Mouse (Mus musculus) urinary bladder, postnatal 14 days (tissue): ENCODE measurements around the gene Emp2.

Source experiments
- DNase-seq: peaks from one replicate; pipeline ENCODE4 v3.0.0; 2021; ENCODE audit warnings: low spot score

Gene Emp2

GRCm38 (mm10) chr16:10313646-10314088, at the start of gene Emp2:
TSS of gene Emp2 (minus strand) at chr16:10313968.
- DNase-seq: peak; percentile 80

DNA sequence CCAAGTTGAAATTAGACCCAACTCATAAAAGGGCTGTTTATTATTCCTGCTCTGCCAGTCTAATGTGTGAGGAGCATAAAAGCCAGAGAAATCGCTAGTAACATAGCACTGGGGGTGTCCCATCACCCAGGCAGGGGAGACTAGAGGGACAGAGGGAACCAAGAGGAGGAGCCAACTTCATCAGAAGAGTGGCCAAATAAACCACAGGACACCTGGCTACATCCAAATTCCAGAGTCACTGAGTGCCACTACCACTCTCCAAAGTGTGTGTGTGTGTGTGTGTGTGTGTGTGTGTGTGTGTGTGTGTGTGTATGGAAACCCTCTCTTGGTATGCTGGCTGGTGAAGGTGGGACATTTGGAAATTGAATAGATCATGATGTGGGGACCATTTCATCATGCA, 49.3 kb upstream of the Emp2 start:
- no peak for DNase-seq

GRCm38 (mm10) chr16:10359241-10359640, 45.5 kb upstream of the Emp2 start:
- no peak for DNase-seq

DNA sequence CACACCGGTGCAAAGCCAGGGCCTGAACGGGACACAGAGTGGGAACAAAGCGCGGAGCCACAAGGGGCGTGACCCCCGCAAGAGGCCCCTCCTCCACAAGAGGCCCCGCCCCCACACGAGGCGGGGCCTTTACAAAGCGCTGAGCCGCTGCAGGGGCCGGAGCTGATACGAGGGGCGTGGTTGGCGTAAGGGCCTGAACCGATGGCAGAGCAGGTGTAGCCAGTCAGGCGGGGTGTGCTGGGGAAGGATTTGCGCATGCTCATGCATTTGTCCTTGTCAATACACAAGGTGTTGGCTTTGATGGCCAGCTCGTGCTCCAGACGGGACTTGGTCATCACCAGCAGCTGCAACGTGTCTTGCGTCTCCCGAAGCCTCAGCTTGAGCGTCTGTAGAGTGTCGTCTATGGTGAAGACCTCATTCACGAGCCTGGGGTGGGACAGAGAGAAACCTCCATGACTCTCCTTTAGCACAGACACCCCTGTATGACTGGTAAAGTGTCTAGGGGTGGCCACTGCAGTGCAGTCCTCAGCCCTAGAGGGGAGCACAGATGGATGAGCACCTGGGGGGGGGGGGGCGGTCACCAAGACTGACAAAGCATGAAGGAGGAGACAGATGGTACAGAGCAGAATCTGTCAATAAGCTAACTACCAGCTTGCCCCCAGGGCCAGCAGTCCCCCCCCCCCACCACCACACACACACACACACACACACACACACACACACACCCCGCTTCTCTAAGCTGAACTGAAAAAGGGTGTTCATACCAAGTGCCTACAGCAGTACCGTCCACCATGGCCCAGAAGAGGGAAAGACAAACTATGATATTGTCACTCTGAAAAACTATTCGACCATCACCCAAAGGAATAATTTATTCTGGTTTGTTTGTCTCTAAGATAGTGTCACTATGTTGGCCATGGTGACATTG, 44.5 kb upstream of the Emp2 start:
- peak; percentile 82 for DNase-seq

DNA sequence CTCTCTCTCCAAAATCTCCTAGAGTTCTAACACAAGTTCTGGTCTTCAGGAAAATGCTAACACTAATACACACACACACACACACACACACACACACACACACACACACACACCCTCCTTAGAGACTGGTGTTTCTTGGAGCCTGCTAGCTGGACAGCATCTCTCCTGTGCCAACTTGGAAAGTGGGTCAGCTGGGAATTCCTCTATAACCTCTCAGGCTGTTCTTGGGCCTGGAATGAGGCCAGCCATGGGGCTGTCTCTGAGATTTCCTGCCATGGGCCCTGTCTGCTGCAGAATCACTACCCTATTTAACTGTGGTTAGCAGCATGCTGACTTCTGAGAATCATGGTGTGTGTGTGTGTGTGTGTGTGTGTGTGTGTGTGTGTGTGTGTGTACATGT, 41.2 kb upstream of the Emp2 start:
- DNase-seq: peak; percentile 48

DNA sequence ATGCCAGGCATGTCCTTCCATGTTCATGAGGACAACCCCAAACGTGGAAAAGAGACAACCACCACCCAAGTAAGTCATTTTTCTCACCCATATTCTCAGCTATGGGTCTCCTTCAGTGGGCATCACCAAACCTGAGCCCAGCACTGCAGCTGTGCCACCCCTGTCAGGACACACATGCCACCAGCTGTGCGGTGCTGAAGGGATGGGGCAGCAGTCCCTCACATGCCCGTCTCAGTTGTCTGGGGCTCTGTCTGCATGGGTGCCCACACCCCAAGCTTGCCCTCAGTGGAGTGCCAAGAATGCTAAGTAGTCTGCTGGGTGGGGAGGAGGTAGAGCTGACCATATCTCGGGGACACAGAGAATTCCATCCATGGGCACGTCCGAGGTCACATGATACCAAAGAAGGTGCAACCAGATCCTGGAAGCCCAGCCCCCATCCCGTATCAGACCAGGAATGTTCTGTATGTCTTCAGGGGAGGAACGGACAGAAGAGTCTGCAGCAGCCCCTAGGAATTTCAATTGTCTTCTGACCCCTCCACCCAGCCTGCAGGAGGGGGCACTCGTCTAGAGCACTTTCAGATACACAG, 37.4 kb upstream of the Emp2 start:
- no peak for DNase-seq

DNA sequence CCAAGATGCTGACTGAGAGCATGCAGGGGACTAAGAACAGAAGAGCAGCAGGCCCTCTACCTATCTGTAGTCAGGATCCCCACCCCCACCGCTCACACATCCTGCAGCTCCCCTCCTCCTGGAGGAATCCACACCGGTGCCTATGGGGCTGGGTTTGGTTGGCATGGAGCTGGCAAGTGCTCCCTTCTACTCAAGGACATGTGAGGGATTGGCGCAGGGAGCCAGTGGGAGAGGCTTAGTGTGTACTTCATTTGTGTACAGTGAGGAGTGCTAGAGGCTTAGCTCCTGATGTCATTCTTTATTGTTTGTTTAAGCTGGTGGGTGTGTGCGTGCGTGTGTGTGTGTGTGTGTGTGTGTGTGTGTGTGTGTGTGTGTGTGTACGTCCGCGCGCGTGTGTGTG, 36.1 kb upstream of the Emp2 start:
- no peak for DNase-seq

DNA sequence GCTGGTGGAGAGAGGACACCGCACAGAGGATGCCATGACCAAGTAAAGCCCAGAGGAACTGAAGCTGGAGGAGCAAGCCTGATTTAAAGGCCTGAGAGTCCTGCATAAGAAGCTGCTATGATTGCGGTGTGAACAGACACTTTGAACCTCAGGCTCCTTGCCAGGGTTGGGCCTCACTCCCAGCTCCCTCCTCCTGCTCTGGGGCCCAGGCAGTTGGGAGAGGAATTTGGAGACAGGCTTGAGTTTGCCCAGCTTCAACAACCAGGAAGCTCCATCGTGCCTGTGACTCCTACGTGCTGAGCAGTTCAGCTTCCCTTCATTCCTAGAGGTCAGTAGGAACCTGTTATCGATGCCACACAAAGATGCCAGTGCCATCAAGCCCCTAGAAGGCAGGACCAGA, 35.7 kb upstream of the Emp2 start:
- peak; percentile 75 for DNase-seq

DNA sequence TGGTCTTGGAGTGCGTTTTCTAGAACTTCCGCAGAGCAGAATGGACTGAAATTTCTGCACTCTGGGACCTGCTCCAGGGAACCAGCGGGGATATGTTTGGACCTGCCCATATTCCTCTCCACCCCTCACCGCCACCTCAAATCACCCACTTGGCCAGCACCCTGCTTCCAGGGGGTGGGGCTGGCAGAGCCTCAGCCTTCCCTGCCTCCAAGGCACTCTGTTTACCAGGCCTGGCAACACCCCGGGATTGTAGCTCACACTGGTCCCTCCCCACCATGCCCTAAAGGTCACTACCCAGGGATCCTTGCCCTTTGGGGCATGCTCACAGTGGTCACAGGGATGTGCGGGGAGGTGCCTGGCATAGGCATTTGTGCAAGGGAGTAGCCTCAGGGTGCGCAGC, 33.8 kb upstream of the Emp2 start:
- peak; percentile 79 for DNase-seq

DNA sequence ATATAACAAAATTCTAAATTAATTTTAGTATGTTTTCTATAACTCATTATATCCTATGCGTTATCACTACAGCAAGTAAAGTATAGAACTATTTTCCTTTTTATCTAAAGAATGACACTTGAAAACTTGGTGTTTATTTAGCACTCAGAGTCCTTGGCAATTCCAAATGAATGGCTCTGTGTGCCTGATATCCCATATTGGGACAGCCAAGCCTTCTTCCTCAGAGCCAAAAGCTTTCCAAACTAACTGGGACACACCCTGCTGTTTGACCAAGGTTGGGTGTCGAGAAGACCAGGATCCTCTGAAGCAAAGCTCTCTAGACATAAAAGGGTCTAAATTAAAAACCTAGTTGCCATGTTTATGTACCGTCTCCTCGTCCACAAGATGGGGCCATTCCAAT, 27.3 kb upstream of the Emp2 start:
- no peak for DNase-seq

- no peak for DNase-seq
These were observed 26.2 kb upstream of the Emp2 start for GRCm38 (mm10) chr16:10339930-10340329.

GRCm38 (mm10) chr16:10338601-10339000, 24.8 kb upstream of the Emp2 start:
- no peak for DNase-seq

DNA sequence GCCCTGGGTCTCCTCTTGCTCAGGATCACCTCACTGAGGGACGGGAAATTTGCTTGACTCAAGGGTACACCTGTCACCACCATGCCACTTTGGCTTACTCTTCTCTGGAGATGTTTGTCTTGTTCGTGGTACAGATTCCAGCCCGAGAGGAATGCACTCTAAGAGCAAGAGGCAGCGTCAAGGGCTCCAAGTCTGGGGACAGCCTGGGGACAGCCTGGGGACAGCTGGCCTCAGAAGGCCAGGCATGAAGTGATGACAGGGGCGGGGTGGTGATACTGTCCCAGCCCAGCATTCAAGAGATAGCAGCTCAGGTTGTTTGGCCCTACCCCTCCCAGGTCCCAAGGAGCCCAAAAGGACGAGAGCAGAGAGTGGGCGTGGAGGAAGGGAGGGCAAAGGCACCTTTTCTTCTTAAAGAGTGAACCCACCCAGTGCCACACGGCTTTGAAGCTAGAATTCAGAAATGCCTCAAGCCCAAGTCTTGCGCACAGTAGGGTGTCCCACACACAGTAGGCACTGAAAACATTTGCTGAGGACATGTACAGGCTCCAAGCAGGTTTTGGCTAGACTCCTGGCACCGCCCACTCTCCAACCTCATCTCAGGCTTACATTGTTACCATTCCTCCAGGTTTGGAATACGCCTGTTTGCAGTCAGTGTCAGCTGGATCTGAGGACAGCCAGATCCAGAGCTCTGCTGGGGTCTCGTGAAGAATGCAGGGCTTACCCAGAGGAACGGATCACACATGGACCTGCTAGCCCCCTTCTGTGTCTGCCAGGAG, 23.8 kb upstream of the Emp2 start:
- no peak for DNase-seq

- no peak for DNase-seq
These were observed 23.0 kb upstream of the Emp2 start for GRCm38 (mm10) chr16:10336454-10337421.

- no peak for DNase-seq
These were observed 22.2 kb upstream of the Emp2 start for GRCm38 (mm10) chr16:10335953-10336352.

DNA sequence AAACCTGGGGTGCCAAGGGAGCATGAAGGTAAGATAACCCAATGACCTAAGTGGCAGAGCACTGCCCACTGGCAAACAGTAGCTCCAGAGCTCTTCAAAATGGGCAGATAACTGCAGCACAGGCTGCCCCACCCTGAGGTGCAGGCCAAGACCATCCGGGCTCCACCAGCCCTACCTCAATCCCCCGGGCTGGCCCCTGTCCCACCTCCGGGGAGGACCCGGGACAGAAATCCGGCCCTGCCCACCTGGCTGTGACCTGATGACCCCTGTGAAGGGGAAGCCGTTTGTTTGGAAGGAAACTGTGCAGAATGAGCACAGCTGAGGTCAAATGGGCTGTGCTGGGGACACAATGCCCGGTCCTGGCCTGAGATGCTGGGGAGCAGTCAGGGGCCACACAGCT, 19.0 kb upstream of the Emp2 start:
- DNase-seq: no peak

DNA sequence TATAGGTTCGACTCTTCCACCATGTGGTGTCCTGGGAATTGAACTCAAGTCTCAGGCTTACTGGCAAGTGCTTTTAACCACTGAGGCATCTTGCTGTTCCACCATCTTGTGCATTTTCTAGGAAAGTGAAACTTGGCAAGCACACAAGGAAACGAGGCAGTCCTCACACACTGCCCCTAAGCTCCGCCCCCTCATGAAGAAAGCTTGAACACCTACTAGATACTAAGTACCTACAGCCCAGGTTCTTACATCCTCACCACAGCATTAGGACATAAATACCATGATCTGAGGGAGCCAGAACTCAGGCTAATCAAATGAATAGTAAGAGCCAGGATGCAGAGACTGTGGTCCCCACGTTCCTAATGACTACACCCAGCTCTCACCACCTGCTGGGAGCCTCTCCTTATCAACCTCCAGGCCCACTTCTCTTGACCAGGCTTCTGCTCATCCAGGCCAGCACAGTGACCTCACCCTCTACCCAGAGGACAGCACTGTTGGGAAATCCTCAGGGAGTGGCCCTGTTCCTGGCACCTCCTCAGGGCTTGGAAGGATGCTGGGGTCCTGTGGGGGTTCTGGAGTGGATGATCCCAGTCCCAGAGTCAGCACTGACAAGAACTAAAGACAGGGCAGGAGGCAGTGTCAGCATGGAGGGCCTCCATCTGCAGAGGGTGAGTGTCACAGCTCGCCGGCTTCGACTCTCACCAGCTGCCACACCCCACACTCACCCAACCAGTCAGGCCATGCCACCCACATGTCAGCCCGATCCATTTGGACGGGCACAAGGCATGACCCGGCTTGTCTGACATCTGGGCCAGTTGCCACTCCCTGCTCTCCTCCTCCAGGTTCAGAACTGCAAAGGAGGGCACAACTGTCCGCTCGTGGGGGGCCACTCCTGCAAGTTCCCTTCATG, 17.1 kb upstream of the Emp2 start:
- DNase-seq: peak; percentile 84

- no peak for DNase-seq
These were observed 14.0 kb upstream of the Emp2 start for GRCm38 (mm10) chr16:10327563-10328333.

- DNase-seq: no peak
These were observed 6.3 kb upstream of the Emp2 start for GRCm38 (mm10) chr16:10319914-10320569.
